Mouse (Mus musculus): ENCODE data around the gene Prlh. TPM values are rescaled to one million over a fixed set of nuclear protein-coding genes. Genes with fewer than 3 reads are reported as not detected.

Gene Prlh
- total RNA-seq, 2 experiments from 2014 or later = not detected

DNA sequence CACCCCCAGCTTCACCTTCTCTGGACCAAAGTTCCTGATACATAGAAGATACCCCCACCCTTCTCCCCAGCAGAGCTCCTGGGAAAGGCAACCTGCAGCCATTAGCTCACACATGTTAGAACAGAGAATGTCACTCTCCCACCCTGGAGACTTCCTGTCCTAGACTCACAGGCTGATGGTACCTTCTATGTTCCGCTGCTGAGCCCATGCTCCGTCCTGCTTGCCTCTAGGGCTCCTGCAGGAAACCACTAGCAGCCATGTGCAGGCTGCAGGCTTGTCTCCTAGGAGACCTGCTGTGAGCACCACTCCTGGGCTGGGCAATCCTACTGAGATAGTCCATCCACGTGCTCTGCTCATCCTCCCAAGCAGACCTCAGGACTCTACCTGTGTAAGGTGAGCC lies 49.7 kb downstream of the Prlh start:
- H3K27ac ChIP-seq = no peak overlapping the region
- DNase-seq (ENCODE audit: extremely low spot score in 1 of 2, low spot score in 2 of 2) = no peak
- H3K4me3 ChIP-seq = no peak overlapping the region
- no peak for TF ChIP-seq CTCF (IDR thresholded peaks at IDR 0.05)
- intact Hi-C loops (cut with DNase I) = no loop called here

Other genes starting within 250 kb of the Prlh start
- gene Col6a3, start 109.1 kb upstream of the Prlh start, total RNA-seq (2021) = 1 to 10 TPM; 5.8 to 6.6 TPM
- 1 to 10 TPM in 1 of 2 experiments, under 1 TPM in 1; 0.84 to 1.3 TPM for gene Mlph, start 38.0 kb upstream of the Prlh start, total RNA-seq (2021)
- gene Rab17, start 16.6 kb downstream of the Prlh start, total RNA-seq (2021) = under 1 TPM in 1 of 2 experiments, not detected in 1; 0.23 TPM
- 10 to 100 TPM; 71.4 to 75.1 TPM for gene Lrrfip1, start 45.6 kb downstream of the Prlh start, total RNA-seq (2021)
- not detected for gene Rbm44, start 192.0 kb downstream of the Prlh start, total RNA-seq (2021)
- 10 to 100 TPM; 52.6 to 53.0 TPM for gene Ramp1, start 226.7 kb downstream of the Prlh start, total RNA-seq (2021)